Mouse (Mus musculus): ENCODE data around the gene Itga9. TPM values are rescaled to one million over a fixed set of nuclear protein-coding genes. Genes with fewer than 3 reads are reported as not detected.

Itga9 gene
- polyA plus RNA-seq, 1 experiment = 15.0 TPM

DNA sequence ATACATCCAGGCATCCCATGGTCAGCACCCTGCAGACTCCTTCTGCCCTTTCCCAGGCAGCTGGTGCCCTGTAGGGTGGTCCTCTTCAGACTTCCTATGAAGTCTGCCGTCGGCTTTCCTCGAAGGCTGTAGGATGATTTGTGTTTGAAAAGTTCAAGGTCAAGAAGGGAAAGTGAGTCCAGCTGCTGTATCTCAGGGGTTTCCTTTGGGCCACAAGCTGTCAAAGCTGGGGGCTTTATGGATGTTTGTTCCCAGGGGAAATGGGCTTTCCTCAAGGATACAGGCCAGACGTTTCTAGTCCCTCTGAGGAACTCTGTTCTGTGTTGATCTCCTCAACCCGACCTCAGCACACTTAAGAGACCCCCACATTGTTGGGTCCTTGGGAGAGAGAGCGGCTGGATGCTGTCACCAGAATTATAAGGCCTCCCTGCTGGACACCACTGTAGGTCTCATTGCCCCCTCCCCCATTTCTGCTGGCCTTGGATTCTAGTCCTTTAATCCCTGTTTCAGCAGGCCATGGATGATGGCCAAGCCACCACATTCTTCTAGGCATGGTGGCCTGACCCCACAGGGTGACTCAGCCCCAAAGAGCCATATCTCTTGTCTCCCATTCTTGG is 23.4 kb downstream of the Itga9 start:
- DNase-seq = peak; percentile 75
- WGBS = 40% methylated on average over 6 of the region's 6 CpGs

DNA sequence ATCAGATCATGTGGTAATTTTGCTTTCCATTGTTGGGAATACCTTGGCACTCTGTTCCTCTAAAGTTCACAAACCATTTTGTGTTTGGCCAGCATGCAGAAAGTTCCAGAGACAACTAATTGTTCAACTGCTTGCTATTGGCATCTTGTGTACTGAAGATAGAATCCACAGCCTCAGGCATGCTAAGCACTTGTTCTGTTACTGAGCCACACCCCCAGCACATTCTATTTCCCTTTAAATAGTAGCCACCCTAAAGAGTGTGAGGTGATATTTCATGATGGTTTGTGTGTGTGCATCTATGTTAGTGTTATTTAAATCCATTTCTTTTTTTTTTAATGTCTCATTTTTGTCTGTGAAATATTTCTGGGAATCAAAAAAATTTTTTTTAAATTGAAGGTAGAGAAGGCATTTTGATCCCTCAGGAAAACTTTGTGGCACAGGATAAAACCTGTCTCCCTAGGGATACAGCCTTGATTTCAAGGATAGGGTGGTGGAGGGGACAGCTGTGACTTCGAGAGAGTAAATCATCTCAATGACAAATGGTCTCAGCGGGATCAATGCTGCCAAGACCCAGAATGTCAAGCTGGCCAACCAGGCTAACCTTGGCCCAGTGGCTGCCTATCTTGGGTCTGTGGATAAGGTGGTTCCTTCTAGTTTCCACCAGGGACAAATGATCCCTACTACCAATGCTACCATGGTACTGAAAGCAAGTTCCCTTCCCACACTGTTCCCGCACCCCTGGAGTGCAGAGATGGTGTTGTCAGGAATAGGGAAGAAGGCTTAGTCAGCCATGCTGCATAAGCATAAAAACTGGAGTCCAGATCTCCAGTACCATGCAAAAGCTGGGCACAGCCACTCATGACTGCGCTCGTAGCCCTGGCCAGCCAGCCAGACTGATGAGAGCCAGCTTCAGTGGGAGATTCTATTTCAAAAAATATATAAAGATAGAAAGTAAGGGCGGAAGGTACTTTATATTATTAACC is 25.6 kb downstream of the Itga9 start:
- H3K27me3 ChIP-seq (replicated peaks; ENCODE audit: control insufficient read depth, insufficient read depth, low read length) = no peaks in the 10 kb centered on the region
- H3K4me3 ChIP-seq (ENCODE audit: insufficient read depth, low read depth, low read length) = no peak overlapping the region
- no peak for DNase-seq
- H3K27ac ChIP-seq (ENCODE audit: insufficient read depth, low read depth, low read length) = peak overlapping the region; percentile 56
- TF ChIP-seq CTCF (conservative IDR thresholded peaks at IDR 0.05; ENCODE audit: insufficient read depth, insufficient read length, low read depth, low read length) (no peak), POLR2A (IDR thresholded peaks at IDR 0.05; ENCODE audit: low read depth, low read length) (no peak)
- WGBS = 70% methylated on average over 6 of the region's 6 CpGs
- no peaks in the 10 kb centered on the region for H3K36me3 ChIP-seq (ENCODE audit: control insufficient read depth, insufficient read depth, low read length)
- H3K4me1 ChIP-seq (ENCODE audit: control insufficient read depth, insufficient read depth, low read length) = 0 out of 2 replicates have a peak, but pooled peaks cover 9% of the 10 kb centered on the region

More for the DNA sequence above, 23.4 kb downstream of the Itga9 start:
- H3K4me3 ChIP-seq (ENCODE audit: insufficient read depth, low read depth, low read length) = no peak overlapping the region
- no peaks in the 10 kb centered on the region for H3K36me3 ChIP-seq (ENCODE audit: control insufficient read depth, insufficient read depth, low read length)
- H3K27me3 ChIP-seq (replicated peaks; ENCODE audit: control insufficient read depth, insufficient read depth, low read length) = no peaks in the 10 kb centered on the region
- H3K4me1 ChIP-seq (ENCODE audit: control insufficient read depth, insufficient read depth, low read length) = 0 out of 2 replicates have a peak, but pooled peaks cover 9% of the 10 kb centered on the region
- H3K27ac ChIP-seq (ENCODE audit: insufficient read depth, low read depth, low read length) = no peak overlapping the region
- TF ChIP-seq POLR2A (IDR thresholded peaks at IDR 0.05; ENCODE audit: low read depth, low read length) (no peak), CTCF (conservative IDR thresholded peaks at IDR 0.05; ENCODE audit: insufficient read depth, insufficient read length, low read depth, low read length) (no peak)

DNA sequence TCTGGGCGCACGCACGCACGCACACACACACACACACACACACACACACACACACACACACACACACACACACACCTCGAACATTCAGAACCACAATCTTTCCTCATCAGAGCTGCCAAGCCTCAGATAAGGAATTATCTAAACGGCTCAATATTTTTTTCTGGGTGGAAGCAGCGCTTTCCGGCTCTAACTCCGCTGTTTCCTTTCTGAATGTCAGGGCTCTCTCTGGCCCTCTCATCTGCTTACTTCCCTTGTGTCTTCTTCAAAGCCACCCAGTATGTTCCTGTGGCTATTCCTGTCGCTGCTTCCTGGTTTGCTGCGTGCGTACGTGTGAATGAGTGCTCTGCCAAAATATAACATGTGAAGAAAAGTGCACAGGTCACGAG is 26.3 kb downstream of the Itga9 start:
- 0 out of 2 replicates have a peak, but pooled peaks cover 9% of the 10 kb centered on the region for H3K4me1 ChIP-seq (ENCODE audit: control insufficient read depth, insufficient read depth, low read length)
- TF ChIP-seq CTCF (conservative IDR thresholded peaks at IDR 0.05; ENCODE audit: insufficient read depth, insufficient read length, low read depth, low read length) = no peak
- no peak for TF ChIP-seq POLR2A (IDR thresholded peaks at IDR 0.05; ENCODE audit: low read depth, low read length)
- 58% methylated on average over 14 of the region's 14 CpGs for whole genome bisulfite sequencing
- H3K4me3 ChIP-seq (ENCODE audit: insufficient read depth, low read depth, low read length) = no peak overlapping the region
- no peak overlapping the region for H3K27ac ChIP-seq (ENCODE audit: insufficient read depth, low read depth, low read length)
- no peaks in the 10 kb centered on the region for H3K36me3 ChIP-seq (ENCODE audit: control insufficient read depth, insufficient read depth, low read length)
- peak; percentile 78 for DNase-seq
- no peaks in the 10 kb centered on the region for H3K27me3 ChIP-seq (replicated peaks; ENCODE audit: control insufficient read depth, insufficient read depth, low read length)

DNA sequence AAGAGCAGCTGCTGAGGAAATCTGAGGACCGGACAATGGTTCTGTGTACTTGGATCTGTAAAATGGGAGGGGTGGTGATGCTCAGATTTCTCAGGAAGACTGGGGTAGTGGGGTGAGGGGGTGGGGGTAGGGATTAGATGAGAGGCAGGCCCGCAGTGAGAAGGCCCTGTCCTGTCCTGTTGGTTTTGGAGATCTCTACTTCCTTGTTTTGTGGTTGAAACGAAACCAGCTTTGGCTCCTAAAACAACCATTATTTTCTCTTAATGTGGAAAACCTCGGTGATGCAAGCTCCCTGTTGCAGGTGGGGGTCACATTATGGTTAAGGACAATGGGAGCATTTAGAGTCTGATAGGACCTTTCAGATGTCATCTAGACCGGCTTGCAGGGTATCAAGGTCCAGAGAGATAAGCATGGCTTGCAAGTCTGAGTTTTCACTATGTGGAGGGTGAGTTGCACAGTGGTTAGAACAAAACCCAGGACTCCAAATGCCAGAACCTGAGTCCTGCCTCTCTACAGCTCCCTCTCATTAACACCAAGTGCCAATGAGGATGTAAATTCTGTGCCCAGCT is 32.2 kb downstream of the Itga9 start:
- TF ChIP-seq POLR2A (IDR thresholded peaks at IDR 0.05; ENCODE audit: low read depth, low read length) (no peak), CTCF (conservative IDR thresholded peaks at IDR 0.05; ENCODE audit: insufficient read depth, insufficient read length, low read depth, low read length) (no peak)
- Histone ChIP-seq H3K4me3 (ENCODE audit: insufficient read depth, low read depth, low read length) (no peak overlapping the region), H3K27me3 (replicated peaks; ENCODE audit: control insufficient read depth, insufficient read depth, low read length) (no peaks in the 10 kb centered on the region), H3K27ac (ENCODE audit: insufficient read depth, low read depth, low read length) (no peak overlapping the region), H3K4me1 (ENCODE audit: control insufficient read depth, insufficient read depth, low read length) (no peaks in the 10 kb centered on the region), H3K36me3 (ENCODE audit: control insufficient read depth, insufficient read depth, low read length) (no peaks in the 10 kb centered on the region)
- 79% methylated on average over 5 of the region's 5 CpGs for WGBS
- DNase-seq = no peak

DNA sequence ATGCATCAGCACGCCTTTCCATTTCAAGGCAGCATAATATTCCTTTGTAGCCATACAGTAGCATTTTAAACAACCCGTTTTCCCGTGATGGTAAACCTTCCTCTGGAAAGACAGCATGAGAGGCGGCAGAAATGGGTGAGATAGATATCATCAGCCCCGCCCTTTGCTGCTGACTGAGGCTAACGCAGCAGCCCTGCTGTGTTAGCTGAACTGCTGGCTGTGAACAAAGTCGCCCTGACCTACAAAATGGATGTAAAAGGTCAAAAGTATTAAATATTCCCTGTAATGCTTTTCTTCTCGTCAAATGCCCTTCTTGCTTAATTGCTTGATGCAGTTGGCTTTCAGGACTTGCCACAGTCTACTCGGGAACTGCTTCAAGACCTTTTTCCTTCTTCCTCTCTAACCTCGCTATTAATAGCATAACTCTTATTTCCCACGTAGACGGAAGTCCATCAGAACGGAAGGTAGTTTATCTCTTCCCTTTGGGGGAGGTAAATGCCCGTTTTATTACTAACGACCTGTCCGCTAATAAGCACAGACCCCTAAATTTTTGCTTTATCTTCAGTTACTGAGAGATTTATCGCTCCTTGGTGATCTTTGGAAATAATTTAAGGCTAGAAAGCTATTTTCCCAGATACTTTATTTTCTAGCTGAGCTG is 39.3 kb downstream of the Itga9 start:
- no peaks in the 10 kb centered on the region for H3K27me3 ChIP-seq (replicated peaks; ENCODE audit: control insufficient read depth, insufficient read depth, low read length)
- no peaks in the 10 kb centered on the region for H3K36me3 ChIP-seq (ENCODE audit: control insufficient read depth, insufficient read depth, low read length)
- TF ChIP-seq CTCF (conservative IDR thresholded peaks at IDR 0.05; ENCODE audit: insufficient read depth, insufficient read length, low read depth, low read length) (no peak), POLR2A (IDR thresholded peaks at IDR 0.05; ENCODE audit: low read depth, low read length) (no peak)
- 61% methylated on average over 17 of the region's 17 CpGs for WGBS
- H3K27ac ChIP-seq (ENCODE audit: insufficient read depth, low read depth, low read length) = peak overlapping the region; percentile 52
- H3K4me3 ChIP-seq (ENCODE audit: insufficient read depth, low read depth, low read length) = no peak overlapping the region
- DNase-seq = peak; percentile 49
- H3K4me1 ChIP-seq (ENCODE audit: control insufficient read depth, insufficient read depth, low read length) = 0 out of 2 replicates have a peak, but pooled peaks cover 2% of the 10 kb centered on the region

DNA sequence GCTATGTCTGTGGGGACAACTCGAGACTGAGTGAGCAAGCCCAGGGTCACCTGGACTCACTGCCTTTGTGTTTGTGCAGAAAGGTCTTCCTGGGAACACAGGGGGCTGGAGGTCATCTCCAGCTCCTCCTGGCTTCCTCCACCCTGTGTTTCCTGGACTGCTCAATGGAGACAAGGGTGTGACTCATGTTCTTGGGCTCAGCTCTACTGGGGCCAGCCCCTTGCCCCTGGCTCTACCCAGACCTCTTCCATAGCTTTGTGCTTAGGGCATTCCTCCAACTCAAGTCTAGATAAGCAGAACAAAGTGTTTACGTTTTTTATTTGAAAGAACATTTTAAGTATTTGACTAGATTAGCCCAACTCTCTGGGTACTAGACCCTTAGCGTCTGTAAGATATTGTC is 41.0 kb downstream of the Itga9 start:
- no peak overlapping the region for H3K4me3 ChIP-seq (ENCODE audit: insufficient read depth, low read depth, low read length)
- no peaks in the 10 kb centered on the region for H3K27me3 ChIP-seq (replicated peaks; ENCODE audit: control insufficient read depth, insufficient read depth, low read length)
- no peak overlapping the region for H3K27ac ChIP-seq (ENCODE audit: insufficient read depth, low read depth, low read length)
- WGBS = 66% methylated on average over 3 of the region's 3 CpGs
- H3K36me3 ChIP-seq (ENCODE audit: control insufficient read depth, insufficient read depth, low read length) = no peaks in the 10 kb centered on the region
- DNase-seq = peak; percentile 34
- 0 out of 2 replicates have a peak, but pooled peaks cover 2% of the 10 kb centered on the region for H3K4me1 ChIP-seq (ENCODE audit: control insufficient read depth, insufficient read depth, low read length)
- no peak for TF ChIP-seq POLR2A (IDR thresholded peaks at IDR 0.05; ENCODE audit: low read depth, low read length)
- no peak for TF ChIP-seq CTCF (conservative IDR thresholded peaks at IDR 0.05; ENCODE audit: insufficient read depth, insufficient read length, low read depth, low read length)
